Mouse (Mus musculus): ENCODE data around the gene Gm20441.
A peak's percentile ranks its signal among the peaks of the same experiment; 100 is the strongest.

Gm20441 gene

DNA sequence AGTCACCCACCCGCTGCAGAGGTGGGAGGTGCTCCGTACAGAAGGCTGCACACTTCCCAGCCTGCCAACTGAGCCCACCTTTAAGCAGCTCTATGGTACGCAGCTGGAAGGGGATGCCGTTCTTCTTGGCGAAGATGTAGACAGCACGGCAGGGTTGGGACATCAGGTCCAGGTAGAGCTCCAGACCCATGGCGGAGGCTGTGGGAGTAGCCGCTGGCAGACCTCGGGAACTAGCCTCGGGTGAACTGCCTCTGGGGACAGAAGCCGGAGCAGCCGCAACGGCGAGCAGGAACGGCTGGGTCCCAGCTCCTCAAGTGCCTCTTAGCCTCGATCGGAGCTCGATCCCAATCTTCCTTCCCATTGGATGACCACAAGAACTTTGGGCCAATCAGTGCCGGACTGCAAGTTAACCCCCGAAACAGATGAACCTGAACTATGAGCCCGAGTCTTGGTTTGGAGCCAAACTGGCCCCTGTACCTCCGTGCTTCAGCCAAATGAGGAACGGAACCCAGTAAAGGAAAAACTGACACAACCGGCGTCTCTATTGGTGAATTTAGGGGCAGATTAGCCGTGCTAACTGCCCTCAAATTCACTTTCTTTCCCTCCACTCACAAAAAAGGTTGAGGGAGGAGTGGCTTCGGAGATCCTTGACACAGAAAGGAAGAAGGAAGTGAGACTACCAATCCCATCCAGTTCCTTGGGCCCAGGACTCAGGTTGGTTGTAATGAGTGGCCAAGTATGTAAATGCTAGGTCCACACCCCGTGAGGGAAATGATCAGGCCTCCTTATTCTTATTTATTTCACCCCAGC is at the start of gene Gm20441, which contains the start of gene Gstt3:
Gene Gm20441, minus strand, starts transcription at position 186 of the 810 bp plus-strand sequence.
Gene Gstt3, minus strand, starts transcription at position 646 of the 810 bp plus-strand sequence.
- DNase-seq (ENCODE audit: low spot score), result peak; percentile 62

DNA sequence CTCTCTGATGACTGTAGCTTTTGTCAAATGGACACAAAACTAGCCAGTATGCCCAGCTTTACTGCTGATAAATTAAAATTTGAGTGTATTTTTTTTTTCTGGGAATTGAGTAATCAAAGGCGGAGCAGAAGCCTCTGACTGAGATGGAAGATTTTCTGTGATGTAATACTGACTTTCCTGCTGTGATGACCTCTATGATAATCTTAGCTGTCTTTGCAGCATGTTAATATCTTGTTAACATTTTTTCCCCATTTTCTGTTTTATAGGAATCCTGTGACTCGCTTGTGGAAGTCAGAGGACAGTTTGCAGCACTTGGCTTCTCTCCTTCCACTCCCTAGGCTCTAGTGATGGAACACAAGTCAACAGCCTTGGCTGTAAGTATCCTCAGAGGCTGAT is 49.5 kb upstream of the Gm20441 start:
- no peak for DNase-seq (ENCODE audit: low spot score)

DNA sequence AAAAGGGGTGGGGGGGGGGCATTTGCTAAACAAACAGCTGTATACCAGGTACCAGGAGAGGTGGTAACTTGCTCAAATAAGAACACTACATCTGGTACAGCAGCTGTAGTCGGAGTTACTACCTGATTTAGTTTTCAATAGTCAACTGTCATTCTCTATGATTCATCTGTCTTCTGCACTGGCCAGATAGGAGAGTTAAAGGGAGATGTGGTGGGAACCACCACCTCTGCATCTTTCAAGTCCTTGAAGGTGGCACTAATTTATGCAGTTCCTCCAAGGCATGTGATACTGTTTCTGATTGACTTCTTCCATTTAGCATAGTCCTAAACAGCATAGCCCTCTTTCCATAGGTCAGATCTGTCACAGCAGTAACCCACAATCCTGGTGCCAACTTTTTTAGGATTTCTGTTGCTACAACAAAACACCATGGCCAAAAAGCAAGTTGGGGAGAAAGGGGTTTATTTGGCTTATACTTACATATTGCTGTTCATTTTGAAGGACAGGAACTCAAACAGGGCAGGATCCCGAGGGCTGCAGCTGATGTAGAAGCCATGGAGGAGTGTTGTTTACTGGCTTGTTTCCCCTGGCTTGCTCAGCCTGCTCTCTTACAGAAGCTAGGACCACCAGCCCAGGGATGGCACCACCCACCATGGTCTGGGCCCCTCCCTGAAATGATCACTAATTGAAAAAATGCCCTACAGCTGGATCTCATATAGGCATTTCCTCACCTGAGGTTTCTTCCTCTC is 48.9 kb upstream of the Gm20441 start:
- DNase-seq (ENCODE audit: low spot score), result no peak

DNA sequence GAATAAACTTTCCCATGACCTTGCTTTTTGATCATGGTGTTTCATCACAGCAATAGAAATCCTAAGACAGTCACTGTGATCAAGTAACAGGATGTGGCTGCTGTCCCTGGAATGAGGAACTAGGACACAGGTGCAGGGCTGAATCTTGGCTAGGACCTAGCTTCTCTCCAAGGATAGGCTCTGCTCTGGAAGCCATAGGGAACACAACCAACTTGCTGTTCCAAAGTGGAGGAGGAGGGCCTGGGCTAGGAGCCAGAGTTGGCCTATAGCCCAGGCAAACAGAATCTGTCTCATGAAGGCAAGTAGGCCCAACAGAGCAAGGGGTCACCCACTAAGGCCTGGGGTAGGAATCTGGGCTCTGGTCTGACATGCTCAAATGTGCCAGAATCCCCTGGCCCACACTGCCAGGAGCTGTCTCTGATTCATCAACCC is 47.8 kb upstream of the Gm20441 start:
- DNase-seq (ENCODE audit: low spot score), result no peak

GRCm38 (mm10) chr10:75827668-75828360 is 47.1 kb upstream of the Gm20441 start:
- no peak for DNase-seq (ENCODE audit: low spot score)

DNA sequence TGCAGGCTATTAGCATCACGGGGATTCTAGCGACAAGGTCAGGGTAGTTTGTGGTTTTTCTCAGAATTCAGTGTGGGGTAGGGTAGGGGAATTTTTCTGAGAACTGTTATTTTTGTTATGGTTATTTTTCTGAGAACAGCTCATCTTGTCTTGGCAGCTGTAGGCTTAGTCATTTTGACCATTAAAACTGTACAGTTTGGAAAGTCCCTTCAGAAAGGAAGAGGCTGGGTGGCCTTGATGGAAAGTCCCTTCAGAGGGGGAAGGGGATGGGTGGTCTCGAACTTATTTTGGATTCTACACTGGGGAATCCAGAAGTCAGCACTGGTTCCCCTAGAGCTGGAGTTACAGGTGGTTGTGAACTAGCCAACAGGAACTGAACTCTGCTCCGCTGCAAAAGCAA is 43.8 kb upstream of the Gm20441 start:
- DNase-seq (ENCODE audit: low spot score), result no peak

DNA sequence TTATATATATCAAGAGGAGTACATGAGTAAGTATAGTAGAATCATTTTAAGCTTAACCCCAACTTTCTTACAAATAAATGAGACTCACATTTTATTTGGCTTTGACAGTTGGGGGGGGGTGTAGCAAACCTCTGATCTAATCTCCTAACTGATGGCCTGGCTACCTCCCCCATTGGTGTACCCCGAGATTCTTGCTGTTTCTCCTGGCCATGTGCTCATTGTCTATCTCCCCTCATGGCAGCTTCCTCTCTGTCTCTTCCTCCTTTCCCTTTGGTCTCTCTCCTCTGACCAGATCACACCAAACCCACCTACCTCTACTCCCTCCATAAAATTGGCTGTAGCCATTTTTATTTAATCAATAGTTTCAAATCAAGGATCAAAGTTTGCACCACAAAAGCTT is 43.0 kb upstream of the Gm20441 start:
- DNase-seq (ENCODE audit: low spot score), result no peak

- DNase-seq (ENCODE audit: low spot score), result no peak
These were observed 41.7 kb upstream of the Gm20441 start, which contains the start of gene Gstt4 for GRCm38 (mm10) chr10:75822443-75822842. Gene Gstt4, minus strand, starts transcription at chr10:75822543.

GRCm38 (mm10) chr10:75819882-75820281 is 39.1 kb upstream of the Gm20441 start:
- DNase-seq (ENCODE audit: low spot score), result no peak

DNA sequence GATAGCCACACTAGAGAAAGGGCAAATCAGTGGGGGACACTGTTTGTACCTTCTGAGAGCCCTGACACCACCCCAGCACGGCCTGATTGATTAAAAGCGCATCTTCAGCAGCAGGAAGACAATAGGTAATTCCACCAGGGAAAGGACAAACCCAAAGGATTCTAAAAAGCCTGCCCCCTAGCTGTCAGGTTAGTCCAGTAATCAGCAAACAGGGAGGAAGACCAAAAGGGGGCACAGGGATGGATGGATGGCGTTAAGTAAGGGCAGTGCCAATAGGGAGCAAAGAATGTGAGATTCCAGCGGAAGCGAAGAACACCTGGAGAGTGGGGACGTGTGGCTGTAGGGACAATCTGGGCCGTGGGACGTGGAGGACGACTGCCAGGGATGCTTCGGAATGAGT is 37.9 kb upstream of the Gm20441 start:
- DNase-seq (ENCODE audit: low spot score), result no peak

GRCm38 (mm10) chr10:75804217-75804616 is 23.5 kb upstream of the Gm20441 start:
- DNase-seq (ENCODE audit: low spot score), result no peak

DNA sequence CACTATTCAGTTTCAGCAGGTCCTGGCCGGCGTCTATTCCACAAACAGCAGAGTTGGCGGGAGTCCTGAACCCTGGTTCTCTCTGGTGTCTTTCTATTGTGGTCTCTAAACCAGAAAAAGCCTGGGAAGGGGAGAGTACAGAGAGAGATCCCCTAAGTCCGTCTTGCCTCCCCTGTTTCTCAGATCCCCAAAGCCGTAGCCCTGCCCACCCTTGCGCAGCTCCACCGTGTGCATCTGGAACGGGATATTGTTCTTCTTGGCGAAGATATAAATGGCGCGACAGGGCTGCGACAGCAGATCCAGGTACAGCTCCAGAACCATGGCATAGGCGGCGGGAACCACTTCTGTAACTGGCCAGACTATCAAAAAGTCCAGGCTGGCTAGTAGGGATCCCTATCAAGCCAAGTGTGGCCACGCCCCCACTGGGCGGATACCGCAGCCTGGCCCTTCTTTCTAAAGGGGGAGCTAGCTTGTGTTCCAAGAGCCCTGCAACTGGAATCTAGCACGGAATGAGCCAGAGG is 17.5 kb upstream of the Gm20441 start, which contains the start of gene Gstt1:
Gene Gstt1, minus strand, starts transcription at position 409 of the 521 bp plus-strand sequence.
- peak; percentile 61 for DNase-seq (ENCODE audit: low spot score)

DNA sequence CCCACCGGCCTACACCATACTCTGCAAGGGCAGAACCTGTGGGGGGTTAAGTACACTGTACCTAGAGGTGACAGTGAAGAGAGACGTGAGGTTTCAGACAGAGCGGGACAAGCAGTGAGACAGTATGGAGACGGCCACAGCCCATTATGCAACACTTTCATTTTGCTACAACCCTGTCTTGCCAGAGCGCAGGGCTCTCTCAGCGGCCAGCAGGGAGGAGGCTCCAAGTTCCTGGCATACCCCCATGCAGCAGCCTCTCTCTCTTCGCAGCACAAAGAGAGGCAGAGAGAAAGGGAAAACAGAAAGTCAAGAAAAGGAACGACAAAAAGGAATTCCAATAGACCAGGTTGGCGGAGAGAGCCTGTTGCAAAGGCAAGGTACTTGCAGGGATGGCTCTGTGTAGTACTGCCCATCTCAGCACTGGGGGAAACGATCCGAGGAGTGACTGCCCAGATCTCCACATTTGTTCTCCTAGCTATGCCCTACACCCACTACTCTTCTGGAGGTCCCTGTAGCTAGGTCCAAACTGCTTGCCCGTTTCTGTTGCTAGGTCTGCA is 16.9 kb upstream of the Gm20441 start:
- peak; percentile 47 for DNase-seq (ENCODE audit: low spot score)

DNA sequence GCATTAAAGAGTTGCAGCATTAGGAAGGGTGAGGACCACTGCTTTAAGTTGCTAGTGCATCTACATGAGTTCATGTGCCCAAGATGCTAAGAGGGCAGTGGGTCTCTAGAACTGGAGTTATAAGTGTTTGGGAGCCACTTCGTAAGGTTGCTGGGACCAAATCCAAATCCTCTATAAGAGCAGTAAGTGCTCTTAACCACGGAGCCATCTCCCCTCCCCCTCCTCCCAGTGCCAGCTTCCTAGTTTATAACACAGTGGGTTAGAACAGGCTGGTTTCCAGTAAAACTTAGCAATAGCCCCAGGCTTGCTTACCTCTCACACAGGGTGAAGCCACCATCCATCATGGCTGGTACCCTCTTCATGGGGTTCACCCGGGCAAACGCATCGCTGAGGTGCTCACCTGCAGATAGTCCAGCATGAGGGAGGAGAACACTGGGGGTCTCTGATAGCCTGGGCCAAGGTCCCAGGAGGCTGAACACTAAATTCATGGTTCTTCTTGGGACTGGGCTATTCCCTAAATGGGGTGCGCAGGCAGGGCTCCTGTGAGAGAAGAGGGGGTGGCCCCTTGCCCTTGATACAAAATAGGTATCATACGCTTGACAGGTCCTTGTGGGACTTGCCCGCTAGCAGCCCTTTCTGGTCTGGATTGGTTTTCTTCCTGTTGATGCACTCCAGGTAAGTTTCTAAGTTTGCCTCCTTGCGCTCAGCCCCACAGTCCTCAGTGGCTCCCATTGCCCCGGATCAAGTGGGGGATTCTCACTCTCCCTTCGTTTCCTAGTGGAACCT is 16.2 kb upstream of the Gm20441 start:
- no peak for DNase-seq (ENCODE audit: low spot score)

GRCm38 (mm10) chr10:75794880-75795279 is 14.1 kb upstream of the Gm20441 start:
- DNase-seq (ENCODE audit: low spot score), result no peak

GRCm38 (mm10) chr10:75790773-75791172 is 10.0 kb upstream of the Gm20441 start:
- no peak for DNase-seq (ENCODE audit: low spot score)

GRCm38 (mm10) chr10:75789841-75790240 is 9.1 kb upstream of the Gm20441 start:
- no peak for DNase-seq (ENCODE audit: low spot score)

GRCm38 (mm10) chr10:75789081-75789735 is 8.5 kb upstream of the Gm20441 start:
- DNase-seq (ENCODE audit: low spot score), result no peak

GRCm38 (mm10) chr10:75788277-75788676 is 7.5 kb upstream of the Gm20441 start:
- DNase-seq (ENCODE audit: low spot score), result no peak

DNA sequence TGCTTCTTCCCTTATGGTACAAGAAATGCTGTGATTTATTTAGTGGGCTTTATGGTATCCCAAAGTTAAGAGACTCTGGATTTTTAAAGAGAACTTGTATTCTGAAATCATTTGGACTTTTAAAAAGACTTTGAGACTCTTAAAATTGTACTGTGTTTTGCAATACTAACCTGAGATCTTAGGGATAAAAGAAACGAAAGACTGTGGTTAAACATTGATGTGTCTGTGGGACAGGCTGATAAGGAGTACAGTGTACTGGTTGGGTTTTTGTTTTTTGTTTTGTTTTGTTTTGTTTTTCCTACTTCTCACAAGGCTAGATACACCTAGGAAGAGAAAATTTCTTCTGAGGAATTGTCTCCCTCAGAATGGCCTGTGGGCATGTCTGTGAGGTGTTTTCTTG is 4.7 kb upstream of the Gm20441 start:
- no peak for DNase-seq (ENCODE audit: low spot score)

Data from urinary bladder, postnatal 25 days (tissue).